Mouse (Mus musculus) C2C12 (cell line): ENCODE measurements around the gene Gm10135.

Experiments used
- CEBPB ChIP-seq: IDR thresholded peaks from one replicate; pipeline ENCODE4 v1.6.1; 2011; ENCODE audit warnings: low read depth, mild to moderate bottlenecking, control low read depth, moderate library complexity
- CTCF ChIP-seq: IDR thresholded peaks from one replicate; pipeline ENCODE4 v1.5.1; 2011; ENCODE audit not compliant: control insufficient read depth, insufficient read depth, insufficient read length
- FOSL1 ChIP-seq: IDR thresholded peaks from one replicate; pipeline ENCODE4 v1.8.0; 2011; ENCODE audit warnings: mild to moderate bottlenecking, low read length; ENCODE audit not compliant: poor library complexity, insufficient read depth, severe bottlenecking
- MAX ChIP-seq: IDR thresholded peaks from one replicate; pipeline ENCODE4 v1.6.1; 2011; ENCODE audit warnings: mild to moderate bottlenecking, control low read depth
- MYOD1 ChIP-seq: IDR thresholded peaks from one replicate; pipeline ENCODE4 v1.6.1; 2011; ENCODE audit warnings: low read depth; ENCODE audit not compliant: control insufficient read depth, insufficient read length
- MYOG ChIP-seq: IDR thresholded peaks from one replicate; pipeline ENCODE4 v1.6.1; 2011; ENCODE audit not compliant: control insufficient read depth, insufficient read length; ENCODE audit errors: extremely low read depth
- USF1 ChIP-seq: IDR thresholded peaks from one replicate; pipeline ENCODE4 v1.6.1; 2011; ENCODE audit warnings: low read depth, mild to moderate bottlenecking, control low read depth, moderate library complexity

DNA sequence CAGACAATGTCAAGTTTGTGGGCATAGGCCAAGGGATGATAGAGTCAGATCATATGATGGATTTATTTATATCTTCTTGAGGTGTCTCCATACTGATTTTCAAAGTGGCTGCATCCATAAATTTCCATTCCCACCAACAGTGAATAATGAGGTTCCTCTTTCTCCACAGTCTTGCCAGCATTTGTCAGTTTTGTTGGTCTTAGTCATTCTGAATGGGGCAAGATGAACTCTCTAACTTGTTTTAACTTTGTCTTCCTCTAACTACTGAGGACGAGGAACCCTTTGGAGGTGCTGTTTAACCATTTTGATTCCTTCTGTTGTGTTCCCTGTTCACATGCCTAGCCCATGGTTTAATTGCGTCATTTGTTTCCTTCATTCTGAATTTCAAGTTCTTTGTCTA is 24.2 kb downstream of the Gm10135 start:
- TF ChIP-seq MAX: no peak
- TF ChIP-seq CTCF: no peak
- no peak for TF ChIP-seq MYOG
- TF ChIP-seq USF1: no peak
- no peak for TF ChIP-seq MYOD1
- TF ChIP-seq FOSL1: no peak
- TF ChIP-seq CEBPB: no peak
